Mouse (Mus musculus) NIH3T3 (cell line): Measurements from ENCODE around the gene Noct.
A peak's percentile ranks its signal among the peaks of the same experiment; 100 is the strongest.
"Not testable (repeated sequence)": the region's sequence is repeated elsewhere in the genome, so short reads cannot be mapped to it uniquely, and the experiment has no call there.

Experiments used
- DNase-seq: peaks from one replicate; pipeline ENCODE4 v3.0.0-alpha.2; 2012; ENCODE audit warnings: low read depth

Gene Noct

DNA sequence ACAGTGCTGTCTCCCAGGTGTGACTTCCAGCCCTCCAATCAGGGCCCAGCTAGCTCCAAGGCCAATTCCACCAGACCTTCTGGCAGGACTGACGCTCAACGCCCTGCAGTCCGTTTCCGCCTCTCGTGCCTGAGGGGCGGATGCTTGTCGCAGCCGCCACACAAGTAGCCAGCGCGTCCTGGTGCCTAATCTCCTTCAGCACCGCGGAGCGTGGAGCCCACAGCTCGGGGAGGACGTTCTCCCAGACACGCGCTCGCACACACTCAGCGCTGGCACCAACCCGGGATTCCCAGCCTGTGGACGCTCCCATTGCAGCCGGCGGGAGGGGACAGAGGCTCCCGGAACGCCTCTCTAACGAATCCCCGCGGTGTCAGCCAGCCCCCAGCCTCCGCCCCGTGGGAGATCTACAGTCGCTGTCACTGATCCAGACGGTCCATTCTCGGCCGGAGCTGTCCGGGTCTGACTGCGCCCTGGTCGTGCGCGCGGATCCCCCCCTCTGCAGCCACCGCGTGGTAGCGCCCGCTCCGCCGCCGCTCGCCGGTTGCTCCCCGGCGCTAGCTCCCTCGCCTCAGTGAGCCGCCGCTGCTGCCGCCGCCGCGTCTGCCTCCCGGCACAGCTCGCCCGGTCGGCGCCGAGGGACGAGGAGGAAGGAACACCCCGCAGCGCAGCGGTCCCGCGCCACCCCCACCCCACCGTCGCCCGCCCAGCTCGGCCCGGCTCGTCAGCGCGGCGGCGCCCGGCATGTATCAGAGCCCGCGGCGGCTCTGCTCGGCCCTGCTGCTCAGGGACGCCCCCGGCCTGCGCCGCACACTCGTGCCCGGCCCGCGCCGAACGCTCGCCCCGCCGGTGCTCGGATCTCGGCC, at the start of gene Noct:
Gene Noct (plus strand): TSS at position 85 of the 863 bp plus-strand sequence.
- peak; percentile 91 for DNase-seq

DNA sequence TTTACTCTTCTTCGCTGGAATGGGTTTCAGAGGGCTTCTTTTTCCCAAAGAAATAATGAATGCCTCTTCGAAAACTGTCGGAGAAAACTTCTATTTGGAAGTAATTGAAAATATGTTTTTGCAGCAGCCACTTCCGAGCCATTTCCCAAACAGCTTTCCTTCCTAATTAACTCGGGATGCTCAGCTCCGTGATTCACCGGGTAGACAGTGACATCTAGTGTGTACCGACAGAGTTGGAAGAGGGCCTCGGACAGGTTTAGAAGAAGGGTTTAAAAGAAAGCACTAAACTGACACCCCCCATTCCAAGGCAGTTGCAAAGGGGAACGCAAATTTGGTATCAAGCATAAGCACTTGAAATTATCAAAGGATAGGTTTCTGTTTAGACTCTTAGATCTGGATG, 46.1 kb upstream of the Noct start:
- peak; percentile 32 for DNase-seq

DNA sequence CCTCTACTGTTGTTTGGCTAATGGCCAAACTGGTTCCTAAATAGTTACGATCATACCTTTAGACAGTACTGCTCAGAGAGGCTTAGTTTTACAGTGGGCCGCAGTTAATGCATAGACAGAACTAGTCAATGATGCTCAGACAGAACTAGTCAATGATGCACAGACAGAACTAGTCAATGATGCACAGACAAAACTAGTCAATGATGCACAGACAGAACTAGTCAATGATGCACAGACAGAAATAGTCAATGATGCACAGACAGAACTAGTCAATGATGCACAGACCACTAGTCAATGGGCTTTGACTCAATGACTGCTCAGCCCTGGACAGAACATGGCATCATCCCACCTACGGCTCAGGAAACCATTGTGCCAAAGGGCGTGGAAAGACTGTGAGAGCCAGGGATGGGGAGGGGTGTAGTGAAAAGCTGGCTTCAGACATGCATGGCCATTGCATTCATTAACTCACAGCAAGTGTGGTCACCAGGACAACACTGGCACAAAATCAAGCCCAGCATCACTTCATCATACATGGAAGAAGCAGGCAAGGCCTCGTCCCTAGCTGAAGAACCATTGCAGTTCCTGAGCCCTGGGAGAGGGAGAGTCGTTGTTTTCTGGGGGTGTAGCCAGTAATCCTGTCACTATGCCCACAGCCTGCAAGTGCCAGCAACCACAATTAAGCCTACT, 44.6 kb upstream of the Noct start:
- peak; percentile 18 for DNase-seq

DNA sequence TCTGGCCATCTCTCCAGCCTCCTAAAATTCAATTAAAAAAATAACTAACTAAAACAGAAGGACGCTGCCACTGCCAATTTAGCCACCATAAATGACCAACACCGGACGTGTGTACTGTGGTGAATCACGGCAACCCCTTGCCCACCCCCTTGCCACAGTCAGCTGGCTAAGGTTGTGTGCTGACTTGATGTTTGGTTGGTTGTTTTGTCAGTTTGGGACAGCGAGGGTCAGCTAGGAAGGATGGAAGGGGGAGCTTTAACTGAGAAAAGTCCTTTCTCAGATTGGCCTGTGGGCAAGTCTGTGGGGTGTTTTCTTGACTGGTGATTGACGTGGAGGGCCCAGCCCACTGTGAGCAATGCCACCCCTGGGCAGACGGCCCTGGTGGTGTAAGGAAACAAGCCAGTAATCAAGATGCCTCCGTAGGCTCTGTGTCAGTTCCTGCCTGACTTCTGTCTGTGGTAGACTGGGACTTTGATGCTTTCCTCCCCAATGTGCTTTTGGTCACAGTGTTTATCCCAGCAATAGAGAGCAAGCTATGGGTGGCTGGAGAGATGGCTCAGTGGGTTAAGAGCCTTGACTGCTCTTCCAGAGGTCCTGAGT, 43.8 kb upstream of the Noct start:
- no peak for DNase-seq

DNA sequence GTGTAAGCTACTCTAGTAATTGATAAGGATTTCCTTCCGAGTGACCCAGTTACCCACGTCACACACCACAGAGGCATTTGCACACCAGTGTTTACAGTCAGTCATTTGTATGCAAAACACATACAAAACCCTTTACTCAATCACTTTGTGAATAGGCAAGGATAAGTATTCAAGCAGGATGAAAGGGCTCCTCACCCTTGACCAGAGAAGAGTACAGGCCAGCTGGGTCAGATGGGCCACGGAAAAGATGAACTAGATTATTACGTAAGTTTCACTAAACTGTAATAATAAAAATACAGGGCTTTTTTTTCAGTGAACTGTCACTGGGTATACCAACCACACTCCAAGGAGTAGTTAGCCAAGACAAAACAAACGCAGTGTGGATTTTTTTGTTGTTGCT, 41.8 kb upstream of the Noct start:
- no peak for DNase-seq

DNA sequence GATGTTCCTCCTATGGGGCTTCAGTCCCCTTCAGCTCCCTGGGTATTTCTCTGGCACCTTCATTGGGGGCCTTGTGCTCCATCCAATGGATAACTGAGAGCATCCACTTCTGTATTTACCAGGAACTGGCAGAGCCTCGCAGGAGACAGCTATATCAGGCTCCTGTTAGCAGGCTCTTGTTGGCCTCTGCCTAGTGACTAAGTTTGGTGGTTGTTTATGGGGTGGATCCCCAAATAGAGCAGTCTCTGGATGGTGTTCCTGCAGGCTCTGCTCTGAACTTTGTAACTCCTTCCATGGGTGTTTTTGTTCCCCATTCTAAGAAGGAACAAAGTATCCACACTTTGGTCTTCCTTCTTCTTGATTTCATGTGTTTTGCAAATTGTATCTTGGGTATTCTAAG, 40.7 kb upstream of the Noct start:
- DNase-seq, result not testable (repeated sequence)

DNA sequence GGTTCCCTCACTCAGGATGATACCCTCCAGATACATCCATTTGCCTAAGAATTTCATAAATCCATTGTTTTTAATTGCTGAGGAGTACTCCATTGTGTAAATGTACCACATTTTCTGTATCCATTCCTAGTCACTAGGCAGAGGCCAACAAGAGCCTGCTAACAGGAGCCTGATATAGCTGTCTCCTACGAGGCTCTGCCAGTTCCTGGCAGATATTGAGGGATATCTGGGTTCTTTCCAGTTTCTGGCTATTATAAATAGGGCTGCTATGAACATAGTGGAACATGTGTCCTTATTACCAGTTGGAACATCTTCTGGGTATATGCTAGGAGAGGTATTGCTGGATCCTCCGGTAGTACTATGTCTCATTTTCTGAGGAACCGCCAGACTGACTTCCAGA, 40.3 kb upstream of the Noct start:
- DNase-seq, result not testable (repeated sequence)

DNA sequence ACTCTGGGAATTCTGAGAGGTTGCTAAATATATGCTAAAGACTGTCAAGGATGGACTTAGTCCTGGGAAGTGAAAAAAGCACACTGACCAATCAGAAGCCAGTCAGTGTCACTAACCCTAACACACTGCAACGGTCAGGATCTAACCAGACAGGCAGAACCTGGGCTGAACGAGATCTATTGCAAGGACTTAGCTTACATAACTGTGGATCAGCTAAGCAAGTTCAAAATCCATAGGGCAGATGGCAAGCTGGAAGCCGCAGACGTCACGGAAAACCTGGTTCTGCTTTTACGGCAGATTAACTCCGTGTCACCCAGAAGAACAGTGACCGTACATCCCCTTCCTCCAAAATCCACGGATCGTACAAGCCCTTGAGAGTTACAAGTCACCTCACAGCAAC, 39.5 kb upstream of the Noct start:
- no peak for DNase-seq

- DNase-seq, result no peak
Measured at GRCm38 (mm10) chr3:51185406-51185805, 38.8 kb upstream of the Noct start.

DNA sequence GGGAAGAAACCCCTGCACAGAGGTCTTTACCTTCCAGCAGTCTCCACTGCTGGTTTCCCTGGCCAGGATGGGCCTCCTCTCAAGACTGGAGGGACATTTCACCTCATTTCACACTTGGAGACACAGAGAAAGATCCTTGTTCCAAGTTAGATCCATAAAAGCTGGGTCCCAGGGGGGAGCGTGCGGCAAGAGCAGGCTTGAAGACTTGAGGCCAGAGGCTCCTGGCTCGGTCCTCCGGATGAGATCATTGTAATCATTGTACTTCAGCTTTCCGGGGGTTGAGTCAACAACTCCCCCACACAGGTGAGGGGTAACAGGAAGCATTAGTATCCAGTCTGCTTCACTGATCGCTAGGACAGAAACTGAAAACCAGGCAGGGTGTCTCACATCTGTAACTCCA, 30.2 kb upstream of the Noct start:
- DNase-seq, result peak; percentile 34

DNA sequence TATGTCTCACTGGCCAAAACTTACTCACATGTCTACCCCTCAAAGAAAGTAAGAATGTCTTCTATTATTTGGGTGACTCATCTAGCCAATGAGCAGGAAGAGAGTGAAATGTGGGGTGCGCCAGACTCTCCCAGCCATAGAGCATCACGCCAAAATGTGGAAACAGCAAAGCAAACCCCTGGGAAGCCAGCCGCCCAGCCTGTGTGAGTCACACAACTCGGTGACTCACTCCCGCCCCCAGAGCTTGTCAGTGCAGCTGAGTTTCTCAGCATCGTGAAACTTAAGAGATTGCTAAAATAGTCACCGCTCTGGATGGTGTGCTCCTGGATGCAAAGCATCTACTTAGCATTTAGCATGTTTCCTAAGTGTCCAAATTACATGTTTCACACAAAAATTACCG, 28.9 kb upstream of the Noct start:
- DNase-seq, result peak; percentile 93

DNA sequence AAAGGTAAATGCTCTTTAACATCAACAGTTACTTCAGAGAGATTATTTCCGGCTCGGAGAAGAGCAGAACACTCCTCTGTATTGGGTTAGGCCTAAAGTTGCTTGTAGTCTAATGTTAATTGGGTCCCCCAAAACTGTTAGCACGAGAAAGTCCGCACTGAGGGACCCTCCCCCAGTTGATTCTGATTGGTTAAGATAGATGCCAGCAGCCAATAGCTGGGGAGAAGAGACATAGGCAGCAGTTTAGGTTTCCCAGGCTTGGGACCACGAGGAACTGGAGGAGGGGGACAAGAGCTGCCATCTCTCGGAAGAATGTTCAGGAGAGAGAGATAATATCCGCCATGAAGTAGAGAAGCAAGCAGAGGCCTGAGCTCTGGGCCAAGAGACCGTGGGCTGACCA, 28.5 kb upstream of the Noct start:
- peak; percentile 18 for DNase-seq

- DNase-seq, result no peak
Measured at GRCm38 (mm10) chr3:51196724-51197111, 27.5 kb upstream of the Noct start.

- peak; percentile 89 for DNase-seq
Measured at GRCm38 (mm10) chr3:51197112-51197731, 27.0 kb upstream of the Noct start.

DNA sequence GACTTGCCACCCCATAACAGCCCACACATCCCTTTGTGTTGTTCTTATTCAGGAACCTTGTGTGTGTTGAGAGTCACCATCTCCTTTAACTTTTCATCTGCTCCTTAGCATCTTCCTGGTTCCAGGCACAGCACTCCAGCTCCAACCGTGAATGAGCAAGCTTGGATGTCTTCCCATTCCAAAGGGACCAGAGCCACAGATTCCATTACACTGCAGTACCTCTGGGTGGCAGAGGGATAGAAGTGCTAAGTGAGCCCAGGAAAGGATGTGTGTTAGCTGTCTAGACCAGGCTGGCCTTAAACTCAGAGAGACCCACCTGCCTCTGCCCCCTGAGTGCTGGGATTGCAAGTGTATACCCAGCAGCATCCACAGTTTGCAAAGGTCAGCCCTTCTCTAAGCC, 26.0 kb upstream of the Noct start:
- DNase-seq, result peak; percentile 40

DNA sequence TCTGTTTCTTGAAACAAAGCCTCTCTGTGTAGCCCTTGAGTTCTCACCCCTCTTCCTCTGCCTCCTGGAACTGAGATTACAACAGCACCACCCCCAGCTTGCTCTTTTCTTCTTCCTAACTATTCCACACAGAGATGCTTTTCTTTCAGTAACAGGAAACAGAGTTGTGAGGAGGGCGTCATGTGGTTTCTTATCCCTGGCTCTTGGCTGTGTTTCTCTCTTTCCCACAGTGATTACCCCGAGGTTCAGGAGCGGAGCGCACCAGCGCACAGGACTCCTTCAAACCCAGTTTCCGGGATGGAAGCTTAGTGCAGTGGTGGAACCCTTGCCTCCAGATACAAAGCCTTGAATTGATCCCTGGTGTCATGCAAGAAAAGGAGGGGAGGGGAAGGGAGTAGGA, 25.1 kb upstream of the Noct start:
- DNase-seq, result no peak

DNA sequence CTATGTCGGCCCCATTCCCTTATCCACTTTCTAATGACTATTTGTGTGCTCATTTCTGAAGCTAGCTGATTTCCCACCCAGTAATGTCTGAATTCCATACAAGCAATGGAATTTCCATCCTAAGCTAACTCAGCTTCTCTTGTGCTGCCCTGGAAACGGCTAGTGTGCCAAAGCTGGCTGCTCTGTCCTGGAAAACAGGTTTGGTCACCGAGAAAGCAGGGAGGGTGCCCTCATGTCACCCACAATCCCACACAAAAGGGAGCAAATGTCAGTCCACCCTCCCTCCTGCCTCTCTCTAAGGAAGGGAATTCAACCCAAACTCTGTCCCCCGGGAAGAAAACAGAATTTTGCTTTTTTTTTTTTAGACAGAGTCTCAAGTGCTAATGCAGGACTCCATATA, 23.9 kb upstream of the Noct start:
- DNase-seq, result no peak

DNA sequence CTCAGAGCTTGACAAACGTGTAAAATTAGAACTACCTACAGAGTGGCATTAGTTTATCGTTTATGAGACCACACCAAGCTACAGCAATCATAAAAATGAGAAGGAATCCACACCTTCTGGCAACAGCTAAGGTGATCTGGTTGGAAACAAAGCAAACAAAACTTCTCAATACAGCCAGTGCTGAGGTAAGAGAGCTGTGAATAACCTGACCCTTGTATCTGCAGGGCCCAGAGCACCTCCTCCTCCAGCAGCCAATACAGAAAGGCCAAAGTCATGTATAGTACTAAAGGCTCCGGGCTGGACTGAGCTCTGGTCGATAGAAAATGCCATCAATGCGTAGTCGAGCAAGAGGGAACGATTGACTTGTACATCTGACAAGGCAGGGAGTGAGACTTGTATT, 23.4 kb upstream of the Noct start:
- no peak for DNase-seq

DNA sequence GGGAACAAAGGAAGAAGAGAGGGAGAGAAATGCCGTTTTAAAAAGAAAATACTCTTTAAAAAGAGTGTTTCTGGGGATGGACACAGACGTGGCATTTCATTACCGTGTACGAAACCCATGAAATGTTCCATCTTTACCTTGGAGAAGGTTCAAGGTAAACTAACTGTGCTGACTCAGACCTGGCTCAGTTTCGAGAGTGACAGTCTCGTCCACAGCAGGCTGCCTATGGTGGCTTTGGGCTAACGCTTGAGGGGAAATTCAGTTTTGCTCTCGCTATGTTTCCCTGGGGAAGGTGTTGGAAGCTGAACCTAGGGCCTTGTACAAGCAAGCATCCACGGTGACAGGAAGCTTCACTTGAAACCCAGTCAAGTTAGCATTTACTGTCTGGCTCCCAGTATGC, 22.3 kb upstream of the Noct start:
- DNase-seq, result no peak

DNA sequence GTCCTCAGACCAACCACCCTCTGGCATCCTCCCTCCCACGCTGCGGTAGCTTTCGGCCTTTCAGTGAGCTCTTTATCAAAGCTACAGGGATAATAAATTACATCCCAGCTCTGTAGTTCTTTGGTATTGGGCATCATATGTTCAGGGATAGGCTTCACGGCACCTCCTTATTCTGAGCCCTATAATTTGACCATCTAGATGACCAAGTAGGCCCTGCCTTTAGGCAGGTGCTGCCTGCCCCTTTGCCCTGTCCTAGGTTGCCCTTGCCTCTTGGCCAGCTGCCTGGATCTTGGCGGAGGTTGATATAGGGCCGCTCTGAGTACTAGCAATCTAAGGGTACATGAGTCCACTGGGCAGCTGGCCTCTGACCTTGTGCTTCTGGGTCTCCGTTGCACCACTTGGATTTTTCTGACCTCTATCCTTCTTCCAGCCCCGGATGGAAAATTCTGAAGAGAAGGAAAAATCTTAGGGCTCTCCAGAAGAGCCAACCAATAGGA, 21.7 kb upstream of the Noct start:
- no peak for DNase-seq

GRCm38 (mm10) chr3:51203906-51204305, 20.3 kb upstream of the Noct start:
- no peak for DNase-seq

- DNase-seq, result no peak
Measured at GRCm38 (mm10) chr3:51204441-51204840, 19.8 kb upstream of the Noct start.

GRCm38 (mm10) chr3:51204897-51205296, 19.4 kb upstream of the Noct start:
- no peak for DNase-seq
